In genomic region chr10:126810346-126811095, GRCm38 (mm10) we compare ENCODE assay signal across 11 mouse cellular contexts.
A peak's percentile ranks its signal among the peaks of the same experiment; 100 is the strongest.
DNase-seq lines count a peak whose midpoint lies in the region; ATAC-seq lines count a peak whose summit lies in the region.
"Had no signal": no experiment of that assay in that cellular context is flagged by ENCODE, and none has a peak within 500 bp of the region (broad histone marks: within the 10 kb centered on the region; RNA-seq: fewer than 3 reads in every experiment).

No protein-coding gene starts in this region.

- H3K27me3 ChIP-seq in midbrain, embryonic 11.5 days (ENCODE audit: control insufficient read depth, insufficient read depth, low read length): no peaks in the 10 kb centered on the region
- no peaks in the 10 kb centered on the region for H3K27me3 ChIP-seq in midbrain, embryonic 10.5 days (ENCODE audit: low read depth, poor library complexity, severe bottlenecking)
- no peaks in the 10 kb centered on the region for H3K27me3 ChIP-seq in splenic B cell, adult 2 months (ENCODE audit: control insufficient read depth, insufficient read depth, low read length, poor library complexity, severe bottlenecking)

- DNase-seq in heart, adult 11 months: peak; percentile 67
- DNase-seq in heart, postnatal 14 days: no peak
- DNase-seq in midbrain, embryonic 11.5 days (ENCODE audit: low spot score, missing footprints): peak; percentile 75
- DNase-seq in midbrain, embryonic 10.5 days (ENCODE audit: low spot score): no peak
- DNase-seq in kidney, adult 9 months: peak; percentile 82
- DNase-seq in splenic B cell, adult 2 months (ENCODE audit: low read depth, low spot score): peak; percentile 4
- no peak for DNase-seq in T-cell, adult 2 months (ENCODE audit: low spot score)
- DNase-seq in cerebellum, postnatal 25 days: no peak
- DNase-seq: cerebellum, adult 11 months; thymus, postnatal 25 days had no signal

- no peak overlapping the region for H3K4me2 ChIP-seq in midbrain, embryonic 11.5 days

- peaks cover 4% of the 10 kb centered on the region; the same call in 1 of the 2 replicates for H3K4me1 ChIP-seq in midbrain, embryonic 11.5 days (ENCODE audit: control insufficient read depth, insufficient read depth, low read length)
- H3K4me1 ChIP-seq in midbrain, embryonic 10.5 days: peaks cover 5% of the 10 kb centered on the region
- H3K4me1 ChIP-seq: heart, embryonic 10.5 days had no signal

- H3K9me3 ChIP-seq in midbrain, embryonic 11.5 days (ENCODE audit: control insufficient read depth, low read length): no peaks in the 10 kb centered on the region
- H3K9me3 ChIP-seq in midbrain, embryonic 10.5 days (replicated peaks): no peaks in the 10 kb centered on the region
- H3K9me3 ChIP-seq: heart, embryonic 10.5 days had no signal

- intact Hi-C loops in heart, postnatal 14 days (cut with DNase I): no loop called here

- ATAC-seq in midbrain, embryonic 11.5 days (ENCODE audit: low FRiP score): no peak

- H3K9ac ChIP-seq in midbrain, embryonic 11.5 days (ENCODE audit: low read length): no peak overlapping the region

- no peaks in the 10 kb centered on the region for H3K36me3 ChIP-seq in midbrain, embryonic 11.5 days (ENCODE audit: control insufficient read depth, insufficient read depth, low read length)
- H3K36me3 ChIP-seq in midbrain, embryonic 10.5 days: no peaks in the 10 kb centered on the region
- no peaks in the 10 kb centered on the region for H3K36me3 ChIP-seq in splenic B cell, adult 2 months (ENCODE audit: control insufficient read depth, insufficient read depth, low read length, poor library complexity, severe bottlenecking)
- H3K36me3 ChIP-seq: heart, embryonic 10.5 days had no signal

- 82% methylated on average over 11 of the region's 11 CpGs for WGBS in midbrain, embryonic 11.5 days
- 81% methylated on average over 11 of the region's 11 CpGs for WGBS in midbrain, embryonic 10.5 days

- no peak overlapping the region for H3K27ac ChIP-seq in midbrain, embryonic 11.5 days (ENCODE audit: low read depth, low read length)
- H3K27ac ChIP-seq in midbrain, embryonic 10.5 days (replicated peaks): no peak overlapping the region
- H3K27ac ChIP-seq: heart, embryonic 10.5 days had no signal

- H3K4me3 ChIP-seq in midbrain, embryonic 11.5 days (ENCODE audit: low read depth, low read length): no peak overlapping the region
- no peak overlapping the region for H3K4me3 ChIP-seq in midbrain, embryonic 10.5 days

Comparison
In these comparisons a context has a peak if more than half of its experiments do, and no peak if none do; other contexts are left out.
1. DNase-seq: peak in heart, adult 11 months (single experiment), midbrain, embryonic 11.5 days (single experiment), kidney, adult 9 months (single experiment) and splenic B cell, adult 2 months (single experiment); none in heart, postnatal 14 days (0 of 2), midbrain, embryonic 10.5 days (single experiment), T-cell, adult 2 months (single experiment) and cerebellum, postnatal 25 days (0 of 2).